Mouse (Mus musculus): ENCODE measurements around the gene Wdr81. TPM values are rescaled to one million over a fixed set of nuclear protein-coding genes. Genes with fewer than 3 reads are reported as not detected.

Gene Wdr81
- polyA plus RNA-seq, 1 experiment from 2014 or later, result 7.9 TPM

DNA sequence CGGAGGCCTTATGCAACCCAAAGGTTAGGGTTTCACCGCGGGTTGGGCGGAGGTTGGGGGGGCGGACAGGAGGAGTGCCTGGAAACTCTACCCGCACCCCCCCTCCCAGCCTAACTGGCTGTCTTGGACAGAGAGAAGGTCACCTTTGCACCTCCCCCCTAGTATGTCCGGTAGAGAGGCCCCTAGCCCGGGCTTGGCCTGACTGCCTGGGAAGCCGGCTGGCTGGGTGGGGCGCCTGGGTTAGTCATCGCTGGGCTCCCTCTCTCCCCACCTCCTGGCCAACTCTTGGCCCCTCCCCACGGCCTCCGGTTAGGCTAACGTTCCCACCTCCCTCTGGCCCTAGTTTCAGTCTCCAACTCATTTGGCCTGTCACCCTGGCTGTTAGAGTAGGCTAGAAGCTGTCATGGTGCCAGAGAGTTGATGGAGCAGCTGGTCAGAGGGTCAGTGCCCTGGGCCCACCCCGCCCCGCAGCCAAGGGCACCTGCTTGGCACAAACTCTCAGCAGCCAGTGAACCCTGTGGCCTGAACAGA, 7.8 kb upstream of the Wdr81 start:
- DNase-seq (ENCODE audit: low spot score), result no peak
- 4% methylated on average over 16 of the region's 16 CpGs for WGBS
- Histone ChIP-seq H3K4me3 (replicated peaks; ENCODE audit: low read length) (peak overlapping the region; percentile 73), H3K27ac (no peak overlapping the region), H3K36me3 (replicated peaks; ENCODE audit: control insufficient read depth, insufficient read depth) (peaks cover 17% of the 10 kb centered on the region), H3K4me2 (replicated peaks) (peak overlapping the region; percentile 76), H3K9ac (peak overlapping the region; percentile 73), H3K4me1 (replicated peaks; ENCODE audit: control insufficient read depth, insufficient read depth, low read length) (peaks cover 19% of the 10 kb centered on the region), H3K27me3 (ENCODE audit: control insufficient read depth, insufficient read depth, low read length) (no peaks in the 10 kb centered on the region), H3K9me3 (ENCODE audit: control insufficient read depth, low read length) (no peaks in the 10 kb centered on the region)
- ATAC-seq (ENCODE audit: low FRiP score), result no peak

DNA sequence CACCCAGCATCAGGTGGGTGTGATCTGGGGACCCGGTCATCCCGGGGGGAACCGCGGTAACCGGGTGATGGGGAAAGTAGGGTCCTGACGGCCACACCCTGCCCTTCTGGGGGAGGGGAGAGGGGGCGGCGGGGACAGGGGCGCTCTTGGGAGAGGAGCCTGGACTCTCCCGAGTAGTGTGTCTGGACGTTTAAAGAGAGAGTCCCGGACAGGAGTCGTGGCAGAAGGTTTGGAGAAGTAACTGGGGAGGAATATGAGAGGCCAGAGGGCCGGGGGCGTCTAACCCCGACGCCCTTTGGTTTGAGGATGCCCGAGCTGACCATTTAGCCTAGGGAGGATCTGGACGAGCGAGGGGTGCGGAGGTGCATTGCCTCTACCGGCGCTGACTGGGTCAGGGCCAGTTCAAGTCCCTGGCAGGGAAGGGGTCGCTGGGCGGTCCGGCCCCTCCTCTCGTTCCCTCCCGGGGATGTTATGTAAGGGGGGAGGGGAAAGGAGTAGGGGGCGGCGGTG, 7.3 kb upstream of the Wdr81 start:
- under 1% methylated on average over 27 of the region's 30 CpGs for WGBS

DNA sequence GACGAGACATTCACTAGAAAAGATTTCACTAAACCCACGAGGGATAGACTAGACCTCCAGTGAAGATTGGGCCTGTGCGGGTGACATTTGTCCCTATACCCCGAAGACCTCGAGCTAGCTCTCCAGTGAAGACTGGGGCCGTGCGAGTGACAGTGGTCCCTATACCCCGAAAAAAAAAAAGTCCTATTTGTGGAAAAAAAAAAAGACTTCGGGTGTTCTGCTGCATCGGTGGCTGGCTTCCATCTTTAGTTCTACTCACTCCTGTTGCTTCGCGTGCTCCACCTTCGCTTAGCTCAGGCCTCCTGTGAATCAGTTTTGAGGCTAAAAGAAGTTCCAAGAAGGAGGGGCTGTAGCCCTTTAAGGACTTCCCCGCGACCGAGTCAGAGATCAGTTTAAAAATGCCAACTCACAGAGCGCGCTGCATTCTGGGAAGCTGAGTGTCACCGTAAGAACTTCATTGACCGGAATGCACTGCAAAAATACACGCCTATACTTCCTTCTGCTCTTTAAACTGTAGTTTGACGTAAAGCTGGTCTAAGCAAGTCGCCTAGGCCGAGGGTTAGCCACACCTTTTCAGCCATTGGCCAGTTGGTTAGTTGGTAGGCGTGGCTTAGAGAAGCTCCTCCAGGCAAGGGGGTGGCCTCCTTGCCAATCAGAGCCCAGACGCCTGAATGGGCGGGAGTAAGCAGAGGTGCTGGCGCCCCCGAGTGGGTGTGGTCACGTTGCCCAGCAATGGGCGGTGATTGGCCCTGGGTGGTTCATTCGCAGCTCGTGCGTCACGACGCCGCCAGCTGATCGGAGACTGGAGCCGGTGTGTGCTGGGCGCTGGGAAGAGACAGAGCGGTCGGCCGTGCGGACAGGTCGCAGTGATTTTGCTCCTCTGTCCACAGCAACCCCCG, 6.6 kb upstream of the Wdr81 start, which contains the start of gene Tlcd2:
TSS of gene Tlcd2 (plus strand) at position 872 of the 899 bp plus-strand sequence.
- peaks cover 11% of the 10 kb centered on the region for H3K36me3 ChIP-seq (replicated peaks; ENCODE audit: control insufficient read depth, insufficient read depth)
- H3K4me3 ChIP-seq (replicated peaks; ENCODE audit: low read length), result peak within 1 kb of the TSS; percentile 73
- peak within 1 kb of the TSS; percentile 82 for H3K27ac ChIP-seq
- ATAC-seq (ENCODE audit: low FRiP score), result peak; percentile 97
- H3K4me1 ChIP-seq (replicated peaks; ENCODE audit: control insufficient read depth, insufficient read depth, low read length), result peaks cover 19% of the 10 kb centered on the region
- H3K9ac ChIP-seq, result peak within 1 kb of the TSS; percentile 73
- H3K4me2 ChIP-seq (replicated peaks), result peak within 1 kb of the TSS; percentile 76
- under 1% methylated on average over 46 of the region's 46 CpGs for WGBS
- no peaks in the 10 kb centered on the region for H3K9me3 ChIP-seq (ENCODE audit: control insufficient read depth, low read length)
- peak; percentile 98 for DNase-seq (ENCODE audit: low spot score)
- no peaks in the 10 kb centered on the region for H3K27me3 ChIP-seq (ENCODE audit: control insufficient read depth, insufficient read depth, low read length)

More for the DNA sequence above, 7.3 kb upstream of the Wdr81 start:
- peak overlapping the region; percentile 76 for H3K4me2 ChIP-seq (replicated peaks)
- DNase-seq (ENCODE audit: low spot score), result no peak
- H3K36me3 ChIP-seq (replicated peaks; ENCODE audit: control insufficient read depth, insufficient read depth), result peaks cover 15% of the 10 kb centered on the region
- H3K4me1 ChIP-seq (replicated peaks; ENCODE audit: control insufficient read depth, insufficient read depth, low read length), result peaks cover 19% of the 10 kb centered on the region
- no peaks in the 10 kb centered on the region for H3K9me3 ChIP-seq (ENCODE audit: control insufficient read depth, low read length)
- no peaks in the 10 kb centered on the region for H3K27me3 ChIP-seq (ENCODE audit: control insufficient read depth, insufficient read depth, low read length)
- peak overlapping the region; percentile 73 for H3K4me3 ChIP-seq (replicated peaks; ENCODE audit: low read length)
- H3K9ac ChIP-seq, result peak overlapping the region; percentile 73
- ATAC-seq (ENCODE audit: low FRiP score), result peak; percentile 16
- H3K27ac ChIP-seq, result peak overlapping the region; percentile 60; the same call in 1 of the 2 replicates

DNA sequence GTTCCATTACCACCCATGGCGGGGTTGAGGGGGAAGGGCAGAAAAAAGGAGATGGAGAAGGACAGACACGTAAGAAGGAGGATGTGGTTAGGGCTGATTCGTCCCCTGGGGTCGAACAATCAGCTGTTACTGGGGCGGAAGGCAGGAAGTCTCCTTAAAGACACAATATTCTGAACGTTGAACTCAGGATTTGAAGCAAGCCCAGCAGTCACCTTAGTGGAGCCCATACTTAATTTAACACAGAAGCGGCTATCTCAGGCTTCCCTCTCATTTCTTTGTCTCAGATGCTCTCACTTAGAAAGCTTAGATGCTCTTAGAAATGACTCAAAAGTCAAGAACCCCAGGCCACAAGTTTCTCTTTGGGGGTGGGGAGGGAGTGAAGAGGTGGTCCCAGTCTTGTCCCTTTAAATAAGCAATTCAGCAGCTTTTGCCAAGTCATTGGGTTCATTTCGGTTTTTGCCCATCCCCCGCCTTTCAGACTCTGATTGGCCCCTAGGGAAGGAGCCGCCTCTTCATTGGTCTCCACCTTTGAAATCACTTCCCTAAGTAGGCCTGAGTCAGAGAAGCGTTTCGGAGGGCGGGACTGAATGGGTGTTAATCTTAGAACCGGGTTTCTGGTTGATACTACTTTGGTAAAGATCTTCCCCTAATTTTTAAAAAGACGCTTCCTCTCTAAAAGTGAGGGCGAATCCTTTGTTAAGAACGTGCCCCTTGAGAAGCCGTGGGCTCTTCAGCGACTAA, 5.8 kb upstream of the Wdr81 start:
- 3% methylated on average over 19 of the region's 19 CpGs for WGBS
- peak; percentile 87 for DNase-seq (ENCODE audit: low spot score)
- no peak for ATAC-seq (ENCODE audit: low FRiP score)
- Histone ChIP-seq H3K4me2 (replicated peaks) (peak overlapping the region; percentile 76), H3K9me3 (ENCODE audit: control insufficient read depth, low read length) (no peaks in the 10 kb centered on the region), H3K27ac (peak overlapping the region; percentile 82), H3K4me3 (replicated peaks; ENCODE audit: low read length) (peak overlapping the region; percentile 73), H3K27me3 (ENCODE audit: control insufficient read depth, insufficient read depth, low read length) (no peaks in the 10 kb centered on the region), H3K4me1 (replicated peaks; ENCODE audit: control insufficient read depth, insufficient read depth, low read length) (peaks cover 19% of the 10 kb centered on the region), H3K36me3 (replicated peaks; ENCODE audit: control insufficient read depth, insufficient read depth) (peaks cover 3% of the 10 kb centered on the region), H3K9ac (peak overlapping the region; percentile 44)

DNA sequence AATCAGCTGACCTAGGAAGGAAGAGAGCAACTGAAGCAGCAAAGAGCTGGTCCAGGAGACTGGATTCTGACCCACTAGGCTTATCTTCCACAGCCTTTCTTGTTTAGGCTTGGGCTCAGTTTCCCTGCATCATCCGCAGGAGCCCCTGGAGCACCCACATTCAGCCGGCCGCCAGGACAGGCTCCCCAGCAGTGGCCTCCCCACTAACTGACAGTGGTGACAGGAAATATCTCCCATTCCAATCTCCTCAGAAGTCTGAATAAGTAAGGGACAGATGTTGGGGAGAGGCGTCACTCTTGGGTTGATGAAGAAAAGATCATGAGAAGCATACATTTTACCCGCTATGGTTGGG, 5.2 kb upstream of the Wdr81 start:
- H3K4me2 ChIP-seq (replicated peaks), result peak overlapping the region; percentile 76
- 34% methylated on average over 5 of the region's 5 CpGs for WGBS
- H3K36me3 ChIP-seq (replicated peaks; ENCODE audit: control insufficient read depth, insufficient read depth), result no peaks in the 10 kb centered on the region; the same call in 1 of the 2 replicates
- no peaks in the 10 kb centered on the region for H3K9me3 ChIP-seq (ENCODE audit: control insufficient read depth, low read length)
- H3K9ac ChIP-seq, result no peak overlapping the region
- H3K4me1 ChIP-seq (replicated peaks; ENCODE audit: control insufficient read depth, insufficient read depth, low read length), result peaks cover 24% of the 10 kb centered on the region
- H3K27ac ChIP-seq, result peak overlapping the region; percentile 82
- DNase-seq (ENCODE audit: low spot score), result no peak
- peak overlapping the region; percentile 73 for H3K4me3 ChIP-seq (replicated peaks; ENCODE audit: low read length)
- no peaks in the 10 kb centered on the region for H3K27me3 ChIP-seq (ENCODE audit: control insufficient read depth, insufficient read depth, low read length)
- ATAC-seq (ENCODE audit: low FRiP score), result no peak

DNA sequence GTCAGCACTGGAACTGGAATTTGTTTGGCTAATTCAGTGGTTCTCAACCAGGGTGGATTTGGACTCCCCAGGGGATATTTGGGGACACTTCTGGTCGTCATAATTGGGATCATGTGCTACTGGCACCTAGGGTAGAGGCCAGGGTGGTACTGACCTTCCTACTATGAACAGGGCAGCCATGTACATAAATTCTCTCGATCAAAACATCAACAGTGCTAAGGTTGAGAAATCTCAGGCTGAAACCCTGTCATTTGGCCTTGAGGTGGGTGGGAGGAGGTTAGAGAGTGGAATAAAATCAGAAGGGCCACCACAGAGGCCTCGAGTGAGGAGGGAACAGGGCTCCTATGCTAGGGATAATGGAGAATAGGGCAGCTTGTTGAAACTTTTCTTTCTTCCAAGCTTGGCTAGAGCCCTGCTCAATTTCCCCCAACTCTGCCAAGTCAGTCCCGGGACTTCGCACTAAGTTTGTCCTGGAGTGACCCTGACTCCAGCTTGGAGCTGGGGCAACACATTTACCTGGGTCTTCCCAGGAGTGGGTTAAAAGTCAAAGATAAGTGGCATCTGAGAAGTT, 4.7 kb upstream of the Wdr81 start:
- Histone ChIP-seq H3K27me3 (ENCODE audit: control insufficient read depth, insufficient read depth, low read length) (no peaks in the 10 kb centered on the region), H3K4me1 (replicated peaks; ENCODE audit: control insufficient read depth, insufficient read depth, low read length) (peaks cover 25% of the 10 kb centered on the region), H3K36me3 (replicated peaks; ENCODE audit: control insufficient read depth, insufficient read depth) (no peaks in the 10 kb centered on the region), H3K9ac (no peak overlapping the region), H3K27ac (no peak overlapping the region; the same call in 1 of the 2 replicates), H3K4me2 (replicated peaks) (no peak overlapping the region; the same call in 1 of the 2 replicates), H3K9me3 (ENCODE audit: control insufficient read depth, low read length) (no peaks in the 10 kb centered on the region), H3K4me3 (replicated peaks; ENCODE audit: low read length) (no peak overlapping the region)
- ATAC-seq (ENCODE audit: low FRiP score), result no peak
- no peak for DNase-seq (ENCODE audit: low spot score)
- WGBS, result 74% methylated on average over 5 of the region's 5 CpGs

DNA sequence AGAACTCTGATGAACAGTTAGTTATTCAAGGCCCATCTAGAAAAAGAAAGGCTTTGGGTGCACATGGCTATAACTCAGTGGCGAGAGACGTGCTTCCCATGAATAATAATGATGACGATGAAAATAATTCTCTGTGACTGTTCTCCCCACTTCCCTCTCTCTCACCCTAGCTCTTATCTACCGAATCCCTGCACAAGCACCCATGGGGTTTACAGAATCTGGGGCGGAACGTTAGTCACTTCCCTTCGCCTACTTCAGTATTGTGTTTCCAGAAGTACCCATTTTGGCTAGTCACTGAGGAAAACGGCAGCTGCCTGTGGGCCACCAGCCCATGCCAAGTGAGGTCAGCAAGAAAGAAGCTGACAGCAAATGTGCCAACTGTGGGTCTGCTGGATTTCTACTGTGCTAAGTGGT, 4.1 kb upstream of the Wdr81 start:
- H3K4me1 ChIP-seq (replicated peaks; ENCODE audit: control insufficient read depth, insufficient read depth, low read length), result peaks cover 30% of the 10 kb centered on the region
- ATAC-seq (ENCODE audit: low FRiP score), result no peak
- 82% methylated on average over 8 of the region's 8 CpGs for WGBS
- no peaks in the 10 kb centered on the region for H3K27me3 ChIP-seq (ENCODE audit: control insufficient read depth, insufficient read depth, low read length)
- no peaks in the 10 kb centered on the region for H3K36me3 ChIP-seq (replicated peaks; ENCODE audit: control insufficient read depth, insufficient read depth)
- no peaks in the 10 kb centered on the region for H3K9me3 ChIP-seq (ENCODE audit: control insufficient read depth, low read length)
- no peak overlapping the region for H3K27ac ChIP-seq
- no peak for DNase-seq (ENCODE audit: low spot score)
- no peak overlapping the region for H3K4me2 ChIP-seq (replicated peaks)
- no peak overlapping the region for H3K4me3 ChIP-seq (replicated peaks; ENCODE audit: low read length)
- no peak overlapping the region for H3K9ac ChIP-seq

DNA sequence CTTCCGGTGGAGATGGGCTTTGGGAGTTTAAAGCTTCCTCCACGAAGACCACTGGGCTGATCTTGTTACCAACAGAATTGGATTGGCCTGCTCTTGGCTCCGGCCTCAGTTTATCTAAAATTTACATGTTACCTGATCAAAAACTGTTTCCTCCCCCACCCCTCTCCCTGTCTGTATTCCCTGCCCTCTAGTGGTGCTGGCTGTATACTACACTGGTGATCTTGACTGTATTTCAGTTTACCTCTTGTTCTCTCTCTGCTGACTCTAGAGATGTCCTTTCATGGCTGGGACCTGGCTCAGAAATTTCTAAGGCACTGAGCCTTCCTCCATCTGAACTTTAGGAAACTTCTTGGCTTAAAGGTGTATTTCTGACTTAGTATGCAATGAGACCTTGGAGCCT, 3.7 kb upstream of the Wdr81 start:
- no peak overlapping the region for H3K9ac ChIP-seq
- no peaks in the 10 kb centered on the region for H3K27me3 ChIP-seq (ENCODE audit: control insufficient read depth, insufficient read depth, low read length)
- no peaks in the 10 kb centered on the region for H3K36me3 ChIP-seq (replicated peaks; ENCODE audit: control insufficient read depth, insufficient read depth)
- ATAC-seq (ENCODE audit: low FRiP score), result no peak
- no peak overlapping the region for H3K4me3 ChIP-seq (replicated peaks; ENCODE audit: low read length)
- peaks cover 32% of the 10 kb centered on the region for H3K4me1 ChIP-seq (replicated peaks; ENCODE audit: control insufficient read depth, insufficient read depth, low read length)
- H3K4me2 ChIP-seq (replicated peaks), result no peak overlapping the region
- no peaks in the 10 kb centered on the region for H3K9me3 ChIP-seq (ENCODE audit: control insufficient read depth, low read length)
- no peak overlapping the region for H3K27ac ChIP-seq
- 25% methylated on average over 3 of the region's 3 CpGs for WGBS
- peak; percentile 45 for DNase-seq (ENCODE audit: low spot score)
